Mouse (Mus musculus): ENCODE results near the gene Ptpro. TPM values are rescaled to one million over a fixed set of nuclear protein-coding genes. Genes with fewer than 3 reads are reported as not detected.
A peak's percentile ranks its signal among the peaks of the same experiment; 100 is the strongest.

Ptpro gene
- total RNA-seq, 2 experiments from 2014 or later, result 44.4 to 51.1 TPM

- no peak for DNase-seq
These were observed 43.1 kb downstream of the Ptpro start for GRCm38 (mm10) chr6:137294973-137295820.

- no peak for DNase-seq
These were observed 50.4 kb downstream of the Ptpro start for GRCm38 (mm10) chr6:137302561-137302960.

- no peak for DNase-seq
These were observed 51.7 kb downstream of the Ptpro start for GRCm38 (mm10) chr6:137303824-137304223.

- DNase-seq, result no peak
These were observed 63.1 kb downstream of the Ptpro start for GRCm38 (mm10) chr6:137315265-137315664.

- no peak for DNase-seq
These were observed 64.2 kb downstream of the Ptpro start for GRCm38 (mm10) chr6:137316358-137316757.

- no peak for DNase-seq
These were observed 65.4 kb downstream of the Ptpro start for GRCm38 (mm10) chr6:137317509-137317908.

- DNase-seq, result no peak
These were observed 66.2 kb downstream of the Ptpro start for GRCm38 (mm10) chr6:137318242-137318861.

- DNase-seq, result no peak
These were observed 67.5 kb downstream of the Ptpro start for GRCm38 (mm10) chr6:137319658-137320057.

- DNase-seq, result no peak
These were observed 75.6 kb downstream of the Ptpro start for GRCm38 (mm10) chr6:137327718-137328117.

GRCm38 (mm10) chr6:137328228-137328627, 76.1 kb downstream of the Ptpro start:
- no peak for DNase-seq

GRCm38 (mm10) chr6:137330782-137331181, 78.7 kb downstream of the Ptpro start:
- no peak for DNase-seq

GRCm38 (mm10) chr6:137331826-137332225, 79.7 kb downstream of the Ptpro start:
- DNase-seq, result no peak

- no peak for DNase-seq
These were observed 87.0 kb downstream of the Ptpro start for GRCm38 (mm10) chr6:137339071-137339470.

GRCm38 (mm10) chr6:137343688-137344441, 91.7 kb downstream of the Ptpro start:
- no peak for DNase-seq

- DNase-seq, result no peak
These were observed 108.0 kb downstream of the Ptpro start for GRCm38 (mm10) chr6:137360166-137360565.

GRCm38 (mm10) chr6:137362216-137362615, 110.1 kb downstream of the Ptpro start:
- peak in 1 of 2 experiments; percentile 25 for DNase-seq

GRCm38 (mm10) chr6:137364681-137365080, 112.6 kb downstream of the Ptpro start:
- peak; percentile 69 to 72 for DNase-seq

GRCm38 (mm10) chr6:137365637-137366036, 113.5 kb downstream of the Ptpro start:
- DNase-seq, result no peak

- no peak for DNase-seq
These were observed 118.6 kb downstream of the Ptpro start for GRCm38 (mm10) chr6:137370745-137371144.

GRCm38 (mm10) chr6:137371455-137371854, 119.3 kb downstream of the Ptpro start:
- DNase-seq, result no peak

- DNase-seq, result no peak
These were observed 121.8 kb downstream of the Ptpro start for GRCm38 (mm10) chr6:137373920-137374319.

GRCm38 (mm10) chr6:137382546-137382945, 130.4 kb downstream of the Ptpro start:
- DNase-seq, result no peak

GRCm38 (mm10) chr6:137386344-137386743, 134.2 kb downstream of the Ptpro start:
- DNase-seq, result no peak

Data from layer of hippocampus, postnatal 36 days (tissue).